Mouse (Mus musculus): ENCODE results near the gene Naa35. TPM values are rescaled to one million over a fixed set of nuclear protein-coding genes. Genes with fewer than 3 reads are reported as not detected.

The Naa35 gene
- total RNA-seq, 1 experiment: 79.1 TPM

GRCm38 (mm10) chr13:59542411-59542810 is 42.6 kb upstream of the Naa35 start:
- H3K9me3 ChIP-seq (ENCODE audit: control insufficient read depth, insufficient read depth, low read depth, low read length): no peaks in the 10 kb centered on the region
- no peaks in the 10 kb centered on the region for H3K36me3 ChIP-seq (ENCODE audit: control insufficient read depth, insufficient read depth, low read length, poor library complexity, severe bottlenecking)
- no peak overlapping the region for H3K9ac ChIP-seq (ENCODE audit: insufficient read depth, low read depth, low read length, poor library complexity, severe bottlenecking)
- in situ Hi-C loops (cut with MboI; ENCODE audit: low sequenced_read_pairs in 2 of 2, unreplicated experiment in 2 of 2): no loop called here
- no peak overlapping the region for H3K27ac ChIP-seq (ENCODE audit: insufficient read depth, low read depth, low read length, poor library complexity, severe bottlenecking)
- H3K4me1 ChIP-seq (ENCODE audit: control insufficient read depth in 2 of 2, insufficient read depth in 2 of 2, low read length in 2 of 2, poor library complexity in 1 of 2): no peaks in the 10 kb centered on the region
- H3K4me3 ChIP-seq (ENCODE audit: insufficient read depth in 1 of 2, low read depth in 1 of 2, low read length in 2 of 2, poor library complexity in 1 of 2, severe bottlenecking in 1 of 2): no peak overlapping the region
- DNase-seq (ENCODE audit: low read depth, low spot score): no peak
- TF ChIP-seq ZC3H11A (IDR thresholded peaks at IDR 0.05; ENCODE audit: borderline replicate concordance, low read depth, low read length) (no peak), ZNF384 (IDR thresholded peaks at IDR 0.05; ENCODE audit: low read depth, low read length) (no peak), HCFC1 (IDR thresholded peaks at IDR 0.05; ENCODE audit: borderline replicate concordance, insufficient read depth, low read length) (no peak), MAFK (IDR thresholded peaks at IDR 0.05; ENCODE audit: insufficient read depth, low read depth, low read length) (no peak), CHD2 (IDR thresholded peaks at IDR 0.05; ENCODE audit: low read depth, low read length) (no peak)

- no peak for DNase-seq (ENCODE audit: low read depth, low spot score)
- Histone ChIP-seq H3K27ac (ENCODE audit: insufficient read depth, low read depth, low read length, poor library complexity, severe bottlenecking) (no peak overlapping the region), H3K4me3 (ENCODE audit: insufficient read depth in 1 of 2, low read depth in 1 of 2, low read length in 2 of 2, poor library complexity in 1 of 2, severe bottlenecking in 1 of 2) (no peak overlapping the region), H3K4me1 (ENCODE audit: control insufficient read depth in 2 of 2, insufficient read depth in 2 of 2, low read length in 2 of 2, poor library complexity in 1 of 2) (no peaks in the 10 kb centered on the region), H3K36me3 (ENCODE audit: control insufficient read depth, insufficient read depth, low read length, poor library complexity, severe bottlenecking) (no peaks in the 10 kb centered on the region), H3K9ac (ENCODE audit: insufficient read depth, low read depth, low read length, poor library complexity, severe bottlenecking) (no peak overlapping the region), H3K9me3 (ENCODE audit: control insufficient read depth, insufficient read depth, low read depth, low read length) (no peaks in the 10 kb centered on the region)
- no peak for TF ChIP-seq ZNF384 (IDR thresholded peaks at IDR 0.05; ENCODE audit: low read depth, low read length)
- no peak for TF ChIP-seq MAFK (IDR thresholded peaks at IDR 0.05; ENCODE audit: insufficient read depth, low read depth, low read length)
- TF ChIP-seq CHD2 (IDR thresholded peaks at IDR 0.05; ENCODE audit: low read depth, low read length): no peak
- no peak for TF ChIP-seq HCFC1 (IDR thresholded peaks at IDR 0.05; ENCODE audit: borderline replicate concordance, insufficient read depth, low read length)
- TF ChIP-seq ZC3H11A (IDR thresholded peaks at IDR 0.05; ENCODE audit: borderline replicate concordance, low read depth, low read length): no peak
- in situ Hi-C loops (cut with MboI; ENCODE audit: low sequenced_read_pairs in 2 of 2, unreplicated experiment in 2 of 2): no loop called here
Measured at GRCm38 (mm10) chr13:59547091-59547490, 38.0 kb upstream of the Naa35 start.

GRCm38 (mm10) chr13:59547716-59548115 is 37.3 kb upstream of the Naa35 start:
- H3K4me1 ChIP-seq (ENCODE audit: control insufficient read depth in 2 of 2, insufficient read depth in 2 of 2, low read length in 2 of 2, poor library complexity in 1 of 2): no peaks in the 10 kb centered on the region
- no peak overlapping the region for H3K4me3 ChIP-seq (ENCODE audit: insufficient read depth in 1 of 2, low read depth in 1 of 2, low read length in 2 of 2, poor library complexity in 1 of 2, severe bottlenecking in 1 of 2)
- no peak overlapping the region for H3K27ac ChIP-seq (ENCODE audit: insufficient read depth, low read depth, low read length, poor library complexity, severe bottlenecking)
- in situ Hi-C loops (cut with MboI; ENCODE audit: low sequenced_read_pairs in 2 of 2, unreplicated experiment in 2 of 2): no loop called here
- no peaks in the 10 kb centered on the region for H3K9me3 ChIP-seq (ENCODE audit: control insufficient read depth, insufficient read depth, low read depth, low read length)
- TF ChIP-seq MAFK (IDR thresholded peaks at IDR 0.05; ENCODE audit: insufficient read depth, low read depth, low read length): no peak
- TF ChIP-seq CHD2 (IDR thresholded peaks at IDR 0.05; ENCODE audit: low read depth, low read length): no peak
- TF ChIP-seq ZNF384 (IDR thresholded peaks at IDR 0.05; ENCODE audit: low read depth, low read length): no peak
- TF ChIP-seq HCFC1 (IDR thresholded peaks at IDR 0.05; ENCODE audit: borderline replicate concordance, insufficient read depth, low read length): no peak
- TF ChIP-seq ZC3H11A (IDR thresholded peaks at IDR 0.05; ENCODE audit: borderline replicate concordance, low read depth, low read length): no peak
- no peak for DNase-seq (ENCODE audit: low read depth, low spot score)
- no peak overlapping the region for H3K9ac ChIP-seq (ENCODE audit: insufficient read depth, low read depth, low read length, poor library complexity, severe bottlenecking)
- no peaks in the 10 kb centered on the region for H3K36me3 ChIP-seq (ENCODE audit: control insufficient read depth, insufficient read depth, low read length, poor library complexity, severe bottlenecking)

- no peaks in the 10 kb centered on the region for H3K4me1 ChIP-seq (ENCODE audit: control insufficient read depth in 2 of 2, insufficient read depth in 2 of 2, low read length in 2 of 2, poor library complexity in 1 of 2)
- H3K9me3 ChIP-seq (ENCODE audit: control insufficient read depth, insufficient read depth, low read depth, low read length): no peaks in the 10 kb centered on the region
- no peak overlapping the region for H3K27ac ChIP-seq (ENCODE audit: insufficient read depth, low read depth, low read length, poor library complexity, severe bottlenecking)
- in situ Hi-C loops (cut with MboI; ENCODE audit: low sequenced_read_pairs in 2 of 2, unreplicated experiment in 2 of 2): no loop called here
- H3K9ac ChIP-seq (ENCODE audit: insufficient read depth, low read depth, low read length, poor library complexity, severe bottlenecking): no peak overlapping the region
- DNase-seq (ENCODE audit: low read depth, low spot score): no peak
- TF ChIP-seq ZNF384 (IDR thresholded peaks at IDR 0.05; ENCODE audit: low read depth, low read length): no peak
- TF ChIP-seq MAFK (IDR thresholded peaks at IDR 0.05; ENCODE audit: insufficient read depth, low read depth, low read length): no peak
- no peak for TF ChIP-seq HCFC1 (IDR thresholded peaks at IDR 0.05; ENCODE audit: borderline replicate concordance, insufficient read depth, low read length)
- TF ChIP-seq ZC3H11A (IDR thresholded peaks at IDR 0.05; ENCODE audit: borderline replicate concordance, low read depth, low read length): no peak
- no peak for TF ChIP-seq CHD2 (IDR thresholded peaks at IDR 0.05; ENCODE audit: low read depth, low read length)
- no peak overlapping the region for H3K4me3 ChIP-seq (ENCODE audit: insufficient read depth in 1 of 2, low read depth in 1 of 2, low read length in 2 of 2, poor library complexity in 1 of 2, severe bottlenecking in 1 of 2)
- no peaks in the 10 kb centered on the region for H3K36me3 ChIP-seq (ENCODE audit: control insufficient read depth, insufficient read depth, low read length, poor library complexity, severe bottlenecking)
Measured at GRCm38 (mm10) chr13:59549318-59549798, 35.7 kb upstream of the Naa35 start.

- in situ Hi-C loops (cut with MboI; ENCODE audit: low sequenced_read_pairs in 2 of 2, unreplicated experiment in 2 of 2): no loop called here
- Histone ChIP-seq H3K27ac (ENCODE audit: insufficient read depth, low read depth, low read length, poor library complexity, severe bottlenecking) (no peak overlapping the region), H3K36me3 (ENCODE audit: control insufficient read depth, insufficient read depth, low read length, poor library complexity, severe bottlenecking) (no peaks in the 10 kb centered on the region), H3K9me3 (ENCODE audit: control insufficient read depth, insufficient read depth, low read depth, low read length) (no peaks in the 10 kb centered on the region), H3K9ac (ENCODE audit: insufficient read depth, low read depth, low read length, poor library complexity, severe bottlenecking) (no peak overlapping the region), H3K4me3 (ENCODE audit: insufficient read depth in 1 of 2, low read depth in 1 of 2, low read length in 2 of 2, poor library complexity in 1 of 2, severe bottlenecking in 1 of 2) (no peak overlapping the region), H3K4me1 (ENCODE audit: control insufficient read depth in 2 of 2, insufficient read depth in 2 of 2, low read length in 2 of 2, poor library complexity in 1 of 2) (peaks cover 0 to 5% of the 10 kb centered on the region in 2 experiments; a peak in 1 of 4 replicates)
- no peak for DNase-seq (ENCODE audit: low read depth, low spot score)
- TF ChIP-seq MAFK (IDR thresholded peaks at IDR 0.05; ENCODE audit: insufficient read depth, low read depth, low read length): no peak
- TF ChIP-seq CHD2 (IDR thresholded peaks at IDR 0.05; ENCODE audit: low read depth, low read length): no peak
- TF ChIP-seq HCFC1 (IDR thresholded peaks at IDR 0.05; ENCODE audit: borderline replicate concordance, insufficient read depth, low read length): no peak
- no peak for TF ChIP-seq ZC3H11A (IDR thresholded peaks at IDR 0.05; ENCODE audit: borderline replicate concordance, low read depth, low read length)
- no peak for TF ChIP-seq ZNF384 (IDR thresholded peaks at IDR 0.05; ENCODE audit: low read depth, low read length)
Measured at GRCm38 (mm10) chr13:59552286-59552685, 32.8 kb upstream of the Naa35 start.

All from ES-E14 (cell line).